Mouse (Mus musculus) layer of hippocampus, postnatal 10 days (tissue): ENCODE measurements around the gene Atp1a1. TPM values are rescaled to one million over a fixed set of nuclear protein-coding genes. Genes with fewer than 3 reads are reported as not detected.
A peak's percentile ranks its signal among the peaks of the same experiment; 100 is the strongest.

Experiments used
- DNase-seq, 2 experiments: peaks; one replicate each; pipeline ENCODE4 v3.0.0; 2021; ENCODE audit warnings: low spot score in 2 of 2
- total RNA-seq, 2 experiments: library from RNA; stranded (reverse); gene quantifications; 2 replicates each; pipeline ENCODE4 v1.2.3; 2021

Gene Atp1a1
- total RNA-seq, 2 experiments from 2014 or later = 367 to 390 TPM

- no peak for DNase-seq
Observed at GRCm38 (mm10) chr3:101611813-101612491, 7.5 kb upstream of the Atp1a1 start.

- DNase-seq = no peak
Observed at GRCm38 (mm10) chr3:101611012-101611812, 6.7 kb upstream of the Atp1a1 start.

- DNase-seq = no peak
Observed at GRCm38 (mm10) chr3:101609302-101609701, 4.8 kb upstream of the Atp1a1 start.

- DNase-seq = no peak
Observed at GRCm38 (mm10) chr3:101606861-101607455, 2.5 kb upstream of the Atp1a1 start.

- no peak for DNase-seq
Observed at GRCm38 (mm10) chr3:101605721-101606120, 1.2 kb upstream of the Atp1a1 start.

GRCm38 (mm10) chr3:101605291-101605690 lies 807 bp upstream of the Atp1a1 start:
- no peak for DNase-seq

GRCm38 (mm10) chr3:101603661-101604549 lies 579 bp downstream of the Atp1a1 start:
- DNase-seq = peak; percentile 72 to 82

- no peak for DNase-seq
Observed at GRCm38 (mm10) chr3:101603194-101603593, 1.3 kb downstream of the Atp1a1 start.

- DNase-seq = no peak
Observed at GRCm38 (mm10) chr3:101602511-101603055, 1.9 kb downstream of the Atp1a1 start.

GRCm38 (mm10) chr3:101601687-101602086 lies 2.8 kb downstream of the Atp1a1 start:
- DNase-seq = no peak

GRCm38 (mm10) chr3:101601003-101601525 lies 3.4 kb downstream of the Atp1a1 start:
- DNase-seq = no peak

GRCm38 (mm10) chr3:101599920-101600741 lies 4.4 kb downstream of the Atp1a1 start:
- DNase-seq = no peak

GRCm38 (mm10) chr3:101599191-101599919 lies 5.1 kb downstream of the Atp1a1 start:
- DNase-seq = no peak

GRCm38 (mm10) chr3:101598231-101598905 lies 6.1 kb downstream of the Atp1a1 start:
- DNase-seq = no peak

GRCm38 (mm10) chr3:101597317-101598096 lies 7.0 kb downstream of the Atp1a1 start:
- no peak for DNase-seq

GRCm38 (mm10) chr3:101596686-101597085 lies 7.8 kb downstream of the Atp1a1 start:
- DNase-seq = no peak

GRCm38 (mm10) chr3:101595866-101596630 lies 8.4 kb downstream of the Atp1a1 start:
- DNase-seq = no peak
